Mouse (Mus musculus) gastrocnemius, postnatal 14 days (tissue): ENCODE measurements at regions not wholly inside any gene's neighbourhood (a gene's known extent, or its start where the extent isn't known, plus 50 kb on each side); places are given as distances from the start of the nearest gene placed in this dataset.

Experiments used
- DNase-seq: peaks from one replicate; pipeline ENCODE4 v3.0.0; 2021; ENCODE audit warnings: mixed read lengths
- intact Hi-C: fragments of 180-260 bp; cut with DNase I; formaldehyde crosslinking; loops from one replicate; pipeline ENCODE4 v1.15.1; 2025; ENCODE audit warnings: low total_unique reads

- no peak for DNase-seq
- intact Hi-C loops: no loop called here
Measured at GRCm38 (mm10) chr17:68115599-68115998, 111.7 kb upstream of the Arhgap28 start.

- intact Hi-C loops: no loop called here
- no peak for DNase-seq
Measured at GRCm38 (mm10) chr17:68119055-68119698, 115.3 kb upstream of the Arhgap28 start.

GRCm38 (mm10) chr17:68120230-68120629 is 116.3 kb upstream of the Arhgap28 start:
- intact Hi-C loops: no loop called here
- DNase-seq: no peak

- no peak for DNase-seq
- intact Hi-C loops: no loop called here
Measured at GRCm38 (mm10) chr17:68120744-68121143, 116.8 kb upstream of the Arhgap28 start.

GRCm38 (mm10) chr17:68134373-68134772 is 130.5 kb upstream of the Arhgap28 start:
- intact Hi-C loops: no loop called here
- DNase-seq: no peak

- DNase-seq: no peak
- intact Hi-C loops: no loop called here
Measured at GRCm38 (mm10) chr17:68135436-68135835, 131.5 kb upstream of the Arhgap28 start.

- no peak for DNase-seq
- intact Hi-C loops: no loop called here
Measured at GRCm38 (mm10) chr17:68143307-68143706, 130.3 kb upstream of the L3mbtl4 start.

GRCm38 (mm10) chr17:68149237-68149792 is 124.3 kb upstream of the L3mbtl4 start:
- no peak for DNase-seq
- intact Hi-C loops: no loop called here

GRCm38 (mm10) chr17:68152438-68153120 is 121.0 kb upstream of the L3mbtl4 start:
- intact Hi-C loops: no loop called here
- no peak for DNase-seq

- intact Hi-C loops: no loop called here
- DNase-seq: no peak
Measured at GRCm38 (mm10) chr17:68154879-68155278, 118.7 kb upstream of the L3mbtl4 start.

GRCm38 (mm10) chr17:68158172-68158651 is 115.4 kb upstream of the L3mbtl4 start:
- intact Hi-C loops: no loop called here
- DNase-seq: peak; percentile 18

GRCm38 (mm10) chr17:68161107-68161506 is 112.5 kb upstream of the L3mbtl4 start:
- intact Hi-C loops: loop anchor here (10.0 kb wide), 1 partner anchor 146 kb away; no protein-coding TSS in a partner anchor
- DNase-seq: no peak

GRCm38 (mm10) chr17:68163545-68163944 is 110.1 kb upstream of the L3mbtl4 start:
- intact Hi-C loops: loop anchor here (10.0 kb wide), 1 partner anchor 149 kb away; no protein-coding TSS in a partner anchor
- no peak for DNase-seq

- DNase-seq: no peak
- intact Hi-C loops: loop anchor here (5.0 to 10.0 kb wide), 3 partner anchors 150 to 302 kb away; no protein-coding TSS in a partner anchor
Measured at GRCm38 (mm10) chr17:68164666-68165065, 108.9 kb upstream of the L3mbtl4 start.

- no peak for DNase-seq
- intact Hi-C loops: loop anchor here (5.0 to 10.0 kb wide), 3 partner anchors 150 to 303 kb away; no protein-coding TSS in a partner anchor
Measured at GRCm38 (mm10) chr17:68165171-68165825, 108.3 kb upstream of the L3mbtl4 start.

GRCm38 (mm10) chr17:68166397-68166796 is 107.2 kb upstream of the L3mbtl4 start:
- DNase-seq: no peak
- intact Hi-C loops: loop anchor here (5.0 to 10.0 kb wide), 3 partner anchors 152 to 304 kb away; no protein-coding TSS in a partner anchor

- DNase-seq: no peak
- intact Hi-C loops: loop anchor here (10.0 kb wide), 1 partner anchor 932 kb away; no protein-coding TSS in a partner anchor
Measured at GRCm38 (mm10) chr17:68172838-68173237, 100.8 kb upstream of the L3mbtl4 start.

- DNase-seq: peak; percentile 17
Measured at GRCm38 (mm10) chr17:68176611-68177165, 96.9 kb upstream of the L3mbtl4 start.

GRCm38 (mm10) chr17:68177835-68178234 is 95.8 kb upstream of the L3mbtl4 start:
- intact Hi-C loops: loop anchor here (2.0 to 10.0 kb wide), 2 partner anchors 675 to 927 kb away; no protein-coding TSS in a partner anchor
- DNase-seq: peak; percentile 30

More at GRCm38 (mm10) chr17:68176611-68177165, 96.9 kb upstream of the L3mbtl4 start:
- intact Hi-C loops: loop anchor here (2.0 to 10.0 kb wide), 2 partner anchors 676 to 928 kb away; no protein-coding TSS in a partner anchor
